Mouse (Mus musculus): ENCODE results near the gene Ap3b2.

Gene Ap3b2

GRCm38 (mm10) chr7:81475221-81475620, 18.5 kb downstream of the Ap3b2 start:
- DNase-seq = no peak

DNA sequence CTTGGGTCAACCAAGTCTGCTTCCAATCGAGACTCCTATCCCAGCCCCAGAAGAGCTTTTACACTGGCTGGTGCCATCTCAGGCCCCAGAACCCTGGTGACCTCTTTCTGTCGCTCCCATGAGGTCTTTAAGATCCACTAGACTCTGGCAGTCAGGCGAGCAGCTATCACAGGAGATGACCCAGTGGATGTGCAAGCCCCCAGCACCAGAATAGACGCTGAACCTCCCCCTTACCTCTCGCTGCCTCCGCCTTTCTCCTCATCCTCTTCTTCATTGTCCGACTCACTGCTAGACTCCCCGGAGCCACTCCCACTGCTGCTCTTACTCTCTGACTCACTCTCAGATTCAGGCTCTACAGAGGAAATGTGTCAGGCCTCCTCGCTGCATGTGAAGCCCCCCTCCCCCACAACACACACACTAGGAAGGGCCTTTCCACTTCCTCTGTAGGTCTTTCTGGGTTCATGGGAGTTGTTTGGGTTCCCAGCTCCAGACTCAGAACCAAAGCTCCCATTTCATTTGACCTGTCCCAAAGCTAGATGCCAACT, 28.7 kb downstream of the Ap3b2 start:
- peak; percentile 77 for DNase-seq

- DNase-seq = peak; percentile 69
These were observed 29.6 kb downstream of the Ap3b2 start for GRCm38 (mm10) chr7:81464116-81464515.

- peak; percentile 86 for DNase-seq
These were observed 30.9 kb downstream of the Ap3b2 start for GRCm38 (mm10) chr7:81462815-81463214.

GRCm38 (mm10) chr7:81455155-81455651, 38.5 kb downstream of the Ap3b2 start, which contains the start of gene Cpeb1:
Gene Cpeb1, minus strand, starts transcription at chr7:81455465.
- DNase-seq = peak; percentile 98

DNA sequence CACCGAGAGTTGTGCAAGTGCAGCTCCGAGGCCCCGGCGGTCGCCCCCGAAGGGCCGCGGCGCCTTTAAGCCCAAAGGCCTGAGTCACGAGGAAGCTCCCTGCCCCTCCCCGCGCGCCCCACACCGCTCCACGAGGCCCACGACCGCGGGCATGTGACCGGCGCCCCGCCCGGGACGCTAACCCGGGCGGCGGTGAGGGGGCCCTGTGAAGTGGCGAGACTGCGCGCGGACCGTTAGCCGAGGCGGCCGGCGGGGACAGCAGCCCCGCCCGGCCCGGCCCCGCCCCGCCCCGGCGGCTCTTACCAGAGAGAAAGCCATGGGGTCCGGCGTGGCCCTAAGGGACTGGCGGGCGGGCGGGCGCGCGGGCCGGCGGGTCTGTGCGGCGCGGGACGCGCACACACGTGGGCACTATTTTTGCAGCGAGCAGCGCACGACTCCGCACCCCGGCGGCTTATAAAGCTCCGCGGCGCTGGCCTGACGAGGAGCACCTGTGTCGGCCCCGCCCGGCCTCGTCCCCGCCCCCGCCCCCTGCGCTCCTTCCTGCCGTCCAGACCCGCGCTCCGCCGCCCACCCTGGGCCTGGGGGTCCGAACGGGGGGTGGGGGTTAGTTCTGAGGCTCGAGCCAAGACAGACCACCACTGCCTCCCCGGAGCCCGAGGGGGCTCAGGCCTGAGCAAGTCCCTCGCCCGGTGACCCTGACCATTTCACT, 39.2 kb downstream of the Ap3b2 start:
- DNase-seq = peak; percentile 98

- peak; percentile 98 for DNase-seq
These were observed 40.1 kb downstream of the Ap3b2 start for GRCm38 (mm10) chr7:81453443-81454274.

DNA sequence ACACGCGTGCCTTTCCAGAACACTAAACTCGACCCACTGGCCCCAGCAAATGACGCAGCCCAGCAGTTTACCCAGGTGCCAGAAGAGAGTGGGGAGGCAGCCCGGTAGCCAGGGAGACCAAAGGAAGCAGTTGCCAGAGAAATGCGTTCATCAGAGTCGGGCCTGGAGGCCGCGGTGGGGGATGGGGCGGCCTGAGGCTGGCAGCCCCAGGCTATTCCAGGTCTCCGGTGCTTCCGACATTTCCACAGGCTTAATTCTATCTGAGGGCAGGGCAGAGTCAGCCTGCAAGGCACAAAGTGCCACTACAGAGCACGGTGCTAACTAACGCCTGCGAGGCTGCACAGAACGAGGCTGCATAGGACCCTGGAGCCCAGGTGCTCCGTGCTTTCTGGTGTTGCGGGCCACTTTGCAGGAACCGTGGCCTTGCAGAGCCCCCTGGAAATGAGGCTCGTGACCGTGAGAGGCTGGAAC, 40.7 kb downstream of the Ap3b2 start:
- peak; percentile 97 for DNase-seq

Measured in heart, adult 11 months (tissue).